Mouse (Mus musculus): ENCODE measurements at regions not wholly inside any gene's neighbourhood (a gene's known extent, or its start where the extent isn't known, plus 50 kb on each side); places are given as distances from the start of the nearest gene placed in this dataset.

GRCm38 (mm10) chr4:8041776-8042175 lies 197.1 kb downstream of the Car8 start:
- TF ChIP-seq CTCF (IDR thresholded peaks at IDR 0.05) (no peak), EP300 (IDR thresholded peaks at IDR 0.05) (no peak)

All from lung, postnatal 0 days (tissue).